ENCODE assay signal across 8 mouse cellular contexts in genomic region chr8:109609153-109609502, GRCm38 (mm10). TPM values are rescaled to one million over a fixed set of nuclear protein-coding genes. Genes with fewer than 3 reads are reported as not detected.
DNase-seq lines count a peak whose midpoint lies in the region; ATAC-seq and TF ChIP-seq lines count a peak whose summit lies in the region.

No protein-coding gene starts in this region.

- no peaks in the 10 kb centered on the region for H3K79me2 ChIP-seq in CH12.LX (replicated peaks; ENCODE audit: control insufficient read depth, extremely low read depth, insufficient read depth, poor library complexity, severe bottlenecking)

- H3K4me3 ChIP-seq in CH12.LX (replicated peaks in 1 of 3; ENCODE audit: low read depth in 2 of 3, low read length in 2 of 3, poor library complexity in 1 of 3), result peak overlapping the region; percentile 17 to 75 (median 66)
- peak overlapping the region; percentile 61 for H3K4me3 ChIP-seq in embryonic facial prominence, embryonic 12.5 days
- H3K4me3 ChIP-seq in limb, embryonic 14.5 days (replicated peaks; ENCODE audit: low read length), result peak overlapping the region; percentile 56
- H3K4me3 ChIP-seq in neural tube, embryonic 13.5 days, result peak overlapping the region; percentile 51

- peak overlapping the region; percentile 45 for H3K27ac ChIP-seq in CH12.LX (ENCODE audit: insufficient read depth, low read depth)
- peak overlapping the region; percentile 95 for H3K27ac ChIP-seq in embryonic facial prominence, embryonic 12.5 days
- 0 out of 2 replicates have a peak overlapping the region, but pooled peaks have one; percentile 93 for H3K27ac ChIP-seq in limb, embryonic 14.5 days (replicated peaks; ENCODE audit: low read depth, low read length)
- H3K27ac ChIP-seq in neural tube, embryonic 13.5 days (replicated peaks), result peak overlapping the region; percentile 98

- TF ChIP-seq POLR2A in CH12.LX (IDR thresholded peaks at IDR 0.05; ENCODE audit: low read depth, low read length), result no peak
- no peak for TF ChIP-seq POLR2A in limb, embryonic 14.5 days (IDR thresholded peaks at IDR 0.05; ENCODE audit: borderline replicate concordance, extremely low read depth, insufficient read depth, insufficient read length)

- 21% methylated on average over 5 of the region's 5 CpGs for WGBS in embryonic facial prominence, embryonic 12.5 days
- WGBS in limb, embryonic 14.5 days, result 13% methylated on average over 5 of the region's 5 CpGs
- WGBS in neural tube, embryonic 13.5 days, result 21% methylated on average over 5 of the region's 5 CpGs

- H3K9me3 ChIP-seq in CH12.LX (replicated peaks; ENCODE audit: low read length), result no peaks in the 10 kb centered on the region
- no peaks in the 10 kb centered on the region for H3K9me3 ChIP-seq in embryonic facial prominence, embryonic 12.5 days
- no peaks in the 10 kb centered on the region for H3K9me3 ChIP-seq in limb, embryonic 14.5 days (ENCODE audit: control insufficient read depth, low read length)
- no peaks in the 10 kb centered on the region for H3K9me3 ChIP-seq in neural tube, embryonic 13.5 days

- peak overlapping the region; percentile 93 for H3K9ac ChIP-seq in CH12.LX (ENCODE audit: insufficient read depth, low read depth)
- peak overlapping the region; percentile 62; the same call in 1 of the 2 replicates for H3K9ac ChIP-seq in embryonic facial prominence, embryonic 12.5 days
- H3K9ac ChIP-seq in limb, embryonic 14.5 days (ENCODE audit: low read depth, low read length, severe bottlenecking), result peak overlapping the region; percentile 62
- peak overlapping the region; percentile 87 for H3K9ac ChIP-seq in neural tube, embryonic 13.5 days

- no peak for TF ChIP-seq RAD21 in CH12.LX (IDR thresholded peaks at IDR 0.05; ENCODE audit: low read depth, low read length)

- dilution Hi-C loops in CH12.LX (cut with MboI; ENCODE audit: extremely low pct_ligation_motif_present, extremely low pct_unique_long_range_greater_than_20kb, low sequenced_read_pairs), result no loop called here

- in situ Hi-C loops in CH12.LX (cut with MboI; ENCODE audit: low pct_ligation_motif_present, low pct_unique_long_range_greater_than_20kb, low sequenced_read_pairs), result no loop called here

- peak overlapping the region; percentile 59 for H3K4me2 ChIP-seq in CH12.LX (ENCODE audit: insufficient read depth, low read depth, poor library complexity, severe bottlenecking)
- H3K4me2 ChIP-seq in embryonic facial prominence, embryonic 12.5 days (replicated peaks), result peak overlapping the region; percentile 65
- peak overlapping the region; percentile 76 for H3K4me2 ChIP-seq in limb, embryonic 14.5 days (replicated peaks; ENCODE audit: low read depth, low read length, severe bottlenecking)
- H3K4me2 ChIP-seq in neural tube, embryonic 13.5 days, result peak overlapping the region; percentile 82

- peaks cover 10 to 27% of the 10 kb centered on the region in 2 experiments for H3K36me3 ChIP-seq in CH12.LX (replicated peaks in 1 of 2; ENCODE audit: control insufficient read depth in 1 of 2, insufficient read depth in 1 of 2, low read length in 1 of 2)
- H3K36me3 ChIP-seq in embryonic facial prominence, embryonic 12.5 days, result peaks cover 5% of the 10 kb centered on the region
- H3K36me3 ChIP-seq in limb, embryonic 14.5 days (ENCODE audit: control insufficient read depth, insufficient read depth, low read length), result peaks cover 14% of the 10 kb centered on the region; the same call in 1 of the 2 replicates
- H3K36me3 ChIP-seq in neural tube, embryonic 13.5 days, result peaks cover 12% of the 10 kb centered on the region

- DNase-seq in 3T3-L1 (ENCODE audit: low read depth, low spot score), result peak; percentile 68
- DNase-seq in CH12.LX (ENCODE audit: extremely low read depth), result no peak
- peak; percentile 33 to 34 for DNase-seq in heart, postnatal 10 days
- DNase-seq in limb, embryonic 14.5 days (ENCODE audit: low spot score), result no peak
- no peak for DNase-seq in spleen, adult 18-20 months
- DNase-seq in frontal cortex, postnatal 10 days (ENCODE audit: low spot score in 2 of 2), result no peak

- no peak for TF ChIP-seq EP300 in CH12.LX (IDR thresholded peaks at IDR 0.05; ENCODE audit: low read length)

- no peaks in the 10 kb centered on the region for H3K27me3 ChIP-seq in CH12.LX (replicated peaks)
- H3K27me3 ChIP-seq in embryonic facial prominence, embryonic 12.5 days, result no peaks in the 10 kb centered on the region
- H3K27me3 ChIP-seq in limb, embryonic 14.5 days (ENCODE audit: control insufficient read depth, insufficient read depth, low read length), result no peaks in the 10 kb centered on the region
- no peaks in the 10 kb centered on the region for H3K27me3 ChIP-seq in neural tube, embryonic 13.5 days

- no peak for TF ChIP-seq CTCF in CH12.LX (conservative IDR thresholded peaks at IDR 0.05 in 1 of 2, IDR thresholded peaks at IDR 0.05 in 1 of 2; ENCODE audit: low read depth in 2 of 2, low read length in 2 of 2)

- no peak for ATAC-seq in embryonic facial prominence, embryonic 12.5 days (ENCODE audit: insufficient number of reproducible peaks, insufficient read depth, low FRiP score, low TSS enrichment)
- no peak for ATAC-seq in limb, embryonic 14.5 days (ENCODE audit: low FRiP score, low read depth)
- no peak for ATAC-seq in neural tube, embryonic 13.5 days (ENCODE audit: low read depth)

- H3K4me1 ChIP-seq in CH12.LX (ENCODE audit: control insufficient read depth in 1 of 2, insufficient read depth in 2 of 2), result peaks cover 5 to 35% of the 10 kb centered on the region in 2 experiments; a peak in 3 of 4 replicates
- peaks cover 10% of the 10 kb centered on the region for H3K4me1 ChIP-seq in embryonic facial prominence, embryonic 12.5 days
- peaks cover 10% of the 10 kb centered on the region for H3K4me1 ChIP-seq in limb, embryonic 14.5 days (ENCODE audit: control insufficient read depth, insufficient read depth, low read length)
- peaks cover 19% of the 10 kb centered on the region for H3K4me1 ChIP-seq in neural tube, embryonic 13.5 days (replicated peaks)

- intact Hi-C loops in heart, postnatal 10 days (cut with DNase I), result loop anchor here (2.0 to 5.0 kb wide), 3 partner anchors 42 to 98 kb away; partner anchors contain the start of genes Ist1 and Zfp821

TF ChIP-seq in CH12.LX, 34 proteins besides CTCF, POLR2A, EP300 and RAD21 (continues in another document):
- TF ChIP-seq RCOR1 (conservative IDR thresholded peaks at IDR 0.05; ENCODE audit: low read depth, low read length) (no peak), ETS1 (conservative IDR thresholded peaks at IDR 0.05; ENCODE audit: low read depth, low read length) (no peak), ELF1 (IDR thresholded peaks at IDR 0.05; ENCODE audit: low read depth, low read length) (no peak), JUN (IDR thresholded peaks at IDR 0.05; ENCODE audit: insufficient read depth, low read depth, low read length) (no peak)

RNA-seq across cellular contexts. Expression of gene Dhodh, which starts 0.7 kb away (rescaled TPM):
- total RNA-seq in CH12.LX (2012; rRNA removed) (41.8 and 43.6 TPM in 2 replicates), CH12.LX (2014; rRNA removed) (38.5 and 40.4 TPM in 2 replicates)
- 37.8 and 43.8 TPM in 2 replicates for polyA plus RNA-seq in CH12.LX (2012; ENCODE audit: insufficient read length, low read depth)
- polyA plus RNA-seq in embryonic facial prominence, embryonic 12.5 days (2016; fragmentation: Nextera tagmentation; extraction: Ambion mirVana), result 50.4 and 54.8 TPM in 2 replicates
- 10 to 100 TPM; 14.1 to 18.7 TPM for total RNA-seq in heart, postnatal 10 days (2021)
- polyA plus RNA-seq in limb, embryonic 14.5 days (2012; rRNA removed), result 41.2 and 41.8 TPM in 2 replicates
- 42.3 and 48.5 TPM in 2 replicates for polyA plus RNA-seq in limb, embryonic 14.5 days (2014; fragmentation: Nextera tagmentation; extraction: Ambion mirVana)
- 29.1 and 29.8 TPM in 2 replicates for polyA plus RNA-seq in neural tube, embryonic 13.5 days (2015; fragmentation: Nextera tagmentation; extraction: Ambion mirVana)

RNA-seq across cellular contexts. Expression of gene Pkd1l3, which starts 5.2 kb away (rescaled TPM):
- 5.8 and 6.0 TPM in 2 replicates for total RNA-seq in CH12.LX (2012; rRNA removed)
- total RNA-seq in CH12.LX (2014; rRNA removed), result 3.1 and 3.5 TPM in 2 replicates
- polyA plus RNA-seq in CH12.LX (2012; ENCODE audit: insufficient read length, low read depth), result 9.6 and 10.0 TPM in 2 replicates
- 0.13 and 0.22 TPM in 2 replicates for polyA plus RNA-seq in embryonic facial prominence, embryonic 12.5 days (2016; fragmentation: Nextera tagmentation; extraction: Ambion mirVana)
- under 1 TPM in 1 of 2 experiments, not detected in 1; 0.26 TPM for total RNA-seq in heart, postnatal 10 days (2021)
- polyA plus RNA-seq in limb, embryonic 14.5 days (2012; rRNA removed), result 0.14 and 0.24 TPM in 2 replicates
- polyA plus RNA-seq in limb, embryonic 14.5 days (2014; fragmentation: Nextera tagmentation; extraction: Ambion mirVana), result 0.14 and 0.33 TPM in 2 replicates
- polyA plus RNA-seq in neural tube, embryonic 13.5 days (2015; fragmentation: Nextera tagmentation; extraction: Ambion mirVana), result 0.14 TPM in 1 of 2 replicates, not detected in the other

RNA-seq across cellular contexts. Expression of gene Hp, which starts 30.2 kb away (rescaled TPM):
- total RNA-seq in CH12.LX (2012; rRNA removed), result not detected in 2 replicates
- not detected in 2 replicates for total RNA-seq in CH12.LX (2014; rRNA removed)
- not detected in 2 replicates for polyA plus RNA-seq in CH12.LX (2012; ENCODE audit: insufficient read length, low read depth)
- polyA plus RNA-seq in embryonic facial prominence, embryonic 12.5 days (2016; fragmentation: Nextera tagmentation; extraction: Ambion mirVana), result 0.55 and 0.90 TPM in 2 replicates
- total RNA-seq in heart, postnatal 10 days (2021), result 1 to 10 TPM; 2.6 to 4.5 TPM
- polyA plus RNA-seq in limb, embryonic 14.5 days (2012; rRNA removed), result 2.0 and 2.4 TPM in 2 replicates
- 0.73 and 1.8 TPM in 2 replicates for polyA plus RNA-seq in limb, embryonic 14.5 days (2014; fragmentation: Nextera tagmentation; extraction: Ambion mirVana)
- polyA plus RNA-seq in neural tube, embryonic 13.5 days (2015; fragmentation: Nextera tagmentation; extraction: Ambion mirVana), result 0.71 and 0.73 TPM in 2 replicates

RNA-seq across cellular contexts. Expression of gene Txnl4b, which starts 43.4 kb away (rescaled TPM):
- total RNA-seq in CH12.LX (2012; rRNA removed) (13.4 and 13.5 TPM in 2 replicates), CH12.LX (2014; rRNA removed) (17.0 and 17.8 TPM in 2 replicates)
- polyA plus RNA-seq in CH12.LX (2012; ENCODE audit: insufficient read length, low read depth), result 12.4 and 13.6 TPM in 2 replicates
- polyA plus RNA-seq in embryonic facial prominence, embryonic 12.5 days (2016; fragmentation: Nextera tagmentation; extraction: Ambion mirVana), result 21.2 and 22.4 TPM in 2 replicates
- total RNA-seq in heart, postnatal 10 days (2021), result 1 to 10 TPM; 5.3 to 6.9 TPM
- 5.7 and 6.0 TPM in 2 replicates for polyA plus RNA-seq in limb, embryonic 14.5 days (2012; rRNA removed)
- 23.6 and 25.1 TPM in 2 replicates for polyA plus RNA-seq in limb, embryonic 14.5 days (2014; fragmentation: Nextera tagmentation; extraction: Ambion mirVana)
- polyA plus RNA-seq in neural tube, embryonic 13.5 days (2015; fragmentation: Nextera tagmentation; extraction: Ambion mirVana), result 30.5 and 32.9 TPM in 2 replicates

RNA-seq across cellular contexts. Expression of gene Dhx38, which starts 43.5 kb away (rescaled TPM):
- total RNA-seq in CH12.LX (2012; rRNA removed) (41.7 and 49.1 TPM in 2 replicates), CH12.LX (2014; rRNA removed) (19.7 and 20.8 TPM in 2 replicates)
- polyA plus RNA-seq in CH12.LX (2012; ENCODE audit: insufficient read length, low read depth), result 51.0 and 56.0 TPM in 2 replicates
- polyA plus RNA-seq in embryonic facial prominence, embryonic 12.5 days (2016; fragmentation: Nextera tagmentation; extraction: Ambion mirVana), result 29.9 and 32.2 TPM in 2 replicates
- total RNA-seq in heart, postnatal 10 days (2021), result 10 to 100 TPM; 18.0 to 18.6 TPM
- polyA plus RNA-seq in limb, embryonic 14.5 days (2012; rRNA removed), result 27.4 and 27.8 TPM in 2 replicates
- polyA plus RNA-seq in limb, embryonic 14.5 days (2014; fragmentation: Nextera tagmentation; extraction: Ambion mirVana), result 20.0 and 23.3 TPM in 2 replicates
- 17.8 and 19.6 TPM in 2 replicates for polyA plus RNA-seq in neural tube, embryonic 13.5 days (2015; fragmentation: Nextera tagmentation; extraction: Ambion mirVana)

Comparison
In these comparisons a context has a peak if more than half of its experiments do, and no peak if none do; other contexts are left out.
1. DNase-seq: peak in 3T3-L1 (single experiment) and heart, postnatal 10 days (2 of 2); none in CH12.LX (single experiment), limb, embryonic 14.5 days (single experiment), spleen, adult 18-20 months (0 of 2) and frontal cortex, postnatal 10 days (0 of 2).
2. H3K27ac ChIP-seq: peak in every context shown above with its lines; median percentile 98 in neural tube, embryonic 13.5 days; 95 in embryonic facial prominence, embryonic 12.5 days; 93 in limb, embryonic 14.5 days; 45 in CH12.LX.
3. Peak in every context shown above with its lines, with median percentiles within 50 percentile points of each other: H3K4me2 ChIP-seq, H3K4me3 ChIP-seq and H3K9ac ChIP-seq.